Mouse (Mus musculus): ENCODE results near the gene Ramp3.

The Ramp3 gene

DNA sequence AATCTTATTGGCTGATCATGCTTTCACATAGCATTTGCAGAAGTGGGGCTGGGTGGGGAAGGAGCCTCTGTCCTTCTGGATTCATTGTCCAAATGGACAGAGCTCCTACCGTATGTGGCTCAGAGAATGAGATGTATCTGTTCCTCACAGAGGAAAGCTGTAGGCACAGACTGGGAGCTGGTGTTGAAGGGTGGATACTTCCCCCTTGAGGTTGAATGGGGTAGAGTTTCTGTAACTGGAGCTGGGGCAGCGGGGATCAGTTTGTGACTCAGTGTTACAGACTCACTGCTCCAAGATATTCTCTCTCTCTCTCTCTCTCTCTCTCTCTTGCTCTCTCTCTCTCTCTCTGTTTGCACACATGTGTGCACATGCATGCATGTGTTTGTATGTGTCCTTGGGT is 11.7 kb downstream of the Ramp3 start:
- DNase-seq (ENCODE audit: low read depth, low spot score), result no peak

GRCm38 (mm10) chr11:6670826-6671225 is 12.5 kb downstream of the Ramp3 start:
- DNase-seq (ENCODE audit: low read depth, low spot score), result no peak

GRCm38 (mm10) chr11:6674701-6675100 is 16.4 kb downstream of the Ramp3 start:
- no peak for DNase-seq (ENCODE audit: low read depth, low spot score)

DNA sequence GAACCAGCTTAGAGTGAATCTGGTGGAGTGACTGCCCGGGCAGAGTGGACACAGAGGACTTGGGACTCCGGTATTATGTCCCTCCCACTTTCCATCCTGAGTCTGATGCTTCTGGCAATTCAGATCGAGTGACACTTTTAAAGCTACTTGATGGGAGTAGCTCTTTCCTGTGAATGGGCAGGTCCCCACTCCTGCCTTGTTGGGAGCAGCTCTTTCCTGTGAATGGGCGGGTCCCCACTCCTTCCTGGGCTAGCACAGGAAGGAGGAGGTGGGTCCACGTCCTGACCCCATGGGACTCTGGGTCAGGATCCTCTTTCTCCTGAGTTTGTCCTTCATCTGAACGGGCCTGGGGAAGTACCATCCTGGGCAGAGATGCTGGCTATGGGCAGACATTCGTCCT is 17.1 kb downstream of the Ramp3 start:
- DNase-seq (ENCODE audit: low read depth, low spot score), result no peak

DNA sequence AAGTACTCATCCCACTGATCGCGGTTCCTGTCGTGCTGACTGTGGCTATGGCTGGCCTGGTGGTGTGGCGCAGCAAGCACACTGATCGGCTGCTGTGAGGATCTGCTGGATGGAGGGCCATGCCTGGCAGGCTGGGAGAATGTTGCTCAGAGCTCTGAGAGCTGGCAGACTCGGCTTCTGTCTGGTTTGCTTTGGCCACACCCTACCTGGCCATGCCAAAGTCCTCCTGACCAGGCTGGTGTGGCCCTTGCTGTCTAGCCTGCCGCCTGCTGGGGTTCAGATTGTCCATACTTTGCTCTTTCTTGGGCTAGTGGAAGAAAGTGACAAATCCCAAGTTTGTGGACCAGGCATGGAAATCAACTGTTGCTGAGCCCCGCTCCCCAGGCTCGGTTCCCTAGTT is 18.3 kb downstream of the Ramp3 start:
- DNase-seq (ENCODE audit: low read depth, low spot score), result no peak

DNA sequence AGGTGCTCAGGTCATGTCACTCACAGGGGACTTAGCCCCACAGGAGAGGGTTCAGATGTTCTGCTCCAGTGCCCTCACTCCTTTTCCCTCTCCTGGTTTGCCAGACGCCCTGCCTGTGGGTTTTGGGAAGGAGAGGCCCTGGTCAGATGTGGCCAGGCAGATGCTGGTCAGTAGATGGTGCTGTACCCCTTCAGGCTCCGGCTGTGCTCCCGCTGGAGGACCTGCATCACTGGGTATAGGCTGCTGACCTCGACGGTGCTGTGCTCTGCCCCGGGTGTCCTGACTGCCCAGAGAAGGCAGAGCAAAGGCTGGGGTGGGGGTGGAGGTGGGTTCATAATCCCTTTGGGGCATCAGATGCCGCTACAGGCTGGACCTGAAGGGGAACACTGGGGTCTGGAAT is 19.2 kb downstream of the Ramp3 start:
- no peak for DNase-seq (ENCODE audit: low read depth, low spot score)

GRCm38 (mm10) chr11:6679694-6680396 is 21.5 kb downstream of the Ramp3 start:
- no peak for DNase-seq (ENCODE audit: low read depth, low spot score)

GRCm38 (mm10) chr11:6680397-6680818 is 22.1 kb downstream of the Ramp3 start:
- DNase-seq (ENCODE audit: low read depth, low spot score), result no peak

GRCm38 (mm10) chr11:6684741-6685140 is 26.4 kb downstream of the Ramp3 start:
- no peak for DNase-seq (ENCODE audit: low read depth, low spot score)

DNA sequence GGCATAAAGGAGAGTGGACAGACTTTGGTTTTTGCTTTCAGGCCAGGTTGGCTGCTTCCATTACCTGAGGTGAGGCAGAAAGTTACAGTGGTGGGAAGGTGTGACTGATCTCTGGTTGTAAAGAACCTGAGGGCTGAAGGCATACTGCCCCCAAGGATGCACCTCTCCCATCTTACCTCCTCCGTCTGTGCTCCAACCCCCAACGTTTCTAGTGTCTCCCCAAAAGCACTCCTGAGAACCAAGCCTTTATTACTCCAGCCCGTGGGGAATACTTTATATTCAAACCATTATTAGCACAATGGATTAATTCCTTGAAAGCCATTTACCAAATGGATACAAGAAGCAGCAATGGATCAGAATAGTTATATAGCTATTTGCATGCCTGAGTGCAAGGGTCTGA is 30.6 kb downstream of the Ramp3 start:
- DNase-seq (ENCODE audit: low read depth, low spot score), result no peak

GRCm38 (mm10) chr11:6692341-6692740 is 34.0 kb downstream of the Ramp3 start:
- no peak for DNase-seq (ENCODE audit: low read depth, low spot score)

- DNase-seq (ENCODE audit: low read depth, low spot score), result no peak
These were observed 35.8 kb downstream of the Ramp3 start for GRCm38 (mm10) chr11:6694114-6694513.

- DNase-seq (ENCODE audit: low read depth, low spot score), result no peak
These were observed 36.9 kb downstream of the Ramp3 start for GRCm38 (mm10) chr11:6695176-6695575.

DNA sequence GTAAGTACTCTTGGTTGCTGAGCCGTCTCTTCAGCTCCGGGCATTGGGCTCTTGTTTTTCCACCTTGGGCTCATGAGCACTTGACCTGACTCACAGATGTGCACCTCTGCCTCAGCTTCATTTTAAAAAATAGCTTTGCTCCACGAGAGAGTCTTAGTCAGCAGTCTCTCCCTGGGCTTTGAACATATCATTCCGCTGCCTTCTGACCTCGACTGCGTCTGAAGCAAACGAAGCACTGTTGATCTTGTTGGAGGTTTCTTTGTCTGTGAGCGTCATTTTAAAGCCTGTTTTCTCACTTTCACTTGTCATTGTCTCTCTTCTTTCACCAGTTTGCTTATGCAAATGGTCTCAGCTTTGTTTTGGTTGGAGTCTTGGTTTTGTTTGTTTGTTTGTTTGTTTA is 38.2 kb downstream of the Ramp3 start:
- no peak for DNase-seq (ENCODE audit: low read depth, low spot score)

GRCm38 (mm10) chr11:6697751-6698150 is 39.4 kb downstream of the Ramp3 start:
- no peak for DNase-seq (ENCODE audit: low read depth, low spot score)

GRCm38 (mm10) chr11:6698281-6698680 is 40.0 kb downstream of the Ramp3 start:
- no peak for DNase-seq (ENCODE audit: low read depth, low spot score)

DNA sequence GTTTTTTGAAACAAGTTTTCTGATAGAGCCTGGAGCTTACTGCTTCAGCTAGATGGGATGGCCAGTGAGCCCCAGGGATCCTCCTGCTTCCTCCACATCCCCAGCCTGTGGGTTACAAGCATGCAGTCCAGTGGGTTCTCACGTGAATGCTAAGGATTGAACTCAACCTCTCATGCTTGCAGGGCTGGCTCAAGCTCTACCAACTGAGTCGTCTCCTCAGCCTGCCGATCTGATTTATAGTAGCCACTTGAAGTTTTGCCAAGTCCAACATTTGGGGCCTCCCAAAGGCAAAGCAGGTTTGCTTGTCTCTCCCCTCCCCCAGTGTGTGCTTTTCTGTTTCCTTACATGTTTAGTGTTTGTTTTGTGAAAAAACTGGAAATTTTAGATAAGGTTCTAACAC is 43.9 kb downstream of the Ramp3 start:
- no peak for DNase-seq (ENCODE audit: low read depth, low spot score)

DNA sequence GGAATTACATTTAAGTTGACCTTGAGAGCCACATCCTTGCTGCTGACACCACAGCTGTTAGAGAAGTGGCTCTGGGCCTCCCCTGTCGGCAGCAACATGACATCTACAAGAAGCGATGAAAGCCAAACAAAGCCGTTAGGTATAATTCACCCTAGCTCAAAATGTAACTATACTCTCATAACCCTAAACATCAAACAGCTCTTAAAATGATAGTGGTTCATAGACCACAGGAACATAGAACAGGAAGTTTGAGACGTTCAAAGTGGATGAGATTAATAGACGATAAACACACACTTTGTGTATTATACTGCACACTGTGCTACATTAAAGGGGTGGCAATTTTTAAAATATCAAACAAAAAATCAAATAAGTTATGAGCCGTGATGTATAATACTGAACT is 46.5 kb downstream of the Ramp3 start:
- DNase-seq (ENCODE audit: low read depth, low spot score), result no peak

DNA sequence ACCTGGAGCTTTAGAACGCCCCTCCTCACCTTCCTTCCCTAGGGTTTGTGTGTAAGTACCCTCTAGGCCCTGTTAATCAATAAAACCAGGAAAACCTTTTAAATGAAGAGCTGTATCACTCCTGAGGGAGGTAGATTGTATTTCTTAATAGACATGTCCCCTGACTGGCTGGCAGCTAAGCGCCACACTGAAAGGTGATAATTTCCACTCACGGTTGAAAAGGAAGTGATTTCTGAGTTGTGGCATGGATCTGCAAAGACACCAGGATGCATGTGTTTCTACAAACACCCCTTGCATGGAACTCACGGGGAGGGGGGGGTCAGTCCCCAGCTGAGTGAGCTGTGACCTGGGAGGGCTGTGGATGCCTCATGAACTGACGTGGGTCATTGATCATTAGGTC is 47.2 kb downstream of the Ramp3 start:
- no peak for DNase-seq (ENCODE audit: low read depth, low spot score)

DNA sequence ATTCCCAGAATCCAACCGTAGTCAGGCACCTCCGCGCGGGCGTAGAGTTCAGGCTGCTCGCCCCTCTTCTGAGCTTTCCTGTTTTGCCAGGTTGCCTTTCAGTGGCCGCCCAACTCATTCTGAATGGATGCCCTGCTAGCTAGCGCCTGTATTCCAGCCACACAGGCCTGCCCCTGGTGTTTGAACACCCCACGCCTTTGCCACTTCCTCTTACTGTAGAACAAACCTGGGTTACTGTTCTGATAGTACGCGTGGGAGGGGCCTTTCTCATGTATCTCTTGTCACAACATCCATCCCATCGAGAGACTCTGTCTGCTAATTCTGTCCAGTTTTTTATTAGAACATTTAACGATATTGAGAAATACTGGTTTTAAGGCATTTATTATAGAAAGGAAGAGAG is 48.5 kb downstream of the Ramp3 start:
- DNase-seq (ENCODE audit: low read depth, low spot score), result no peak

DNA sequence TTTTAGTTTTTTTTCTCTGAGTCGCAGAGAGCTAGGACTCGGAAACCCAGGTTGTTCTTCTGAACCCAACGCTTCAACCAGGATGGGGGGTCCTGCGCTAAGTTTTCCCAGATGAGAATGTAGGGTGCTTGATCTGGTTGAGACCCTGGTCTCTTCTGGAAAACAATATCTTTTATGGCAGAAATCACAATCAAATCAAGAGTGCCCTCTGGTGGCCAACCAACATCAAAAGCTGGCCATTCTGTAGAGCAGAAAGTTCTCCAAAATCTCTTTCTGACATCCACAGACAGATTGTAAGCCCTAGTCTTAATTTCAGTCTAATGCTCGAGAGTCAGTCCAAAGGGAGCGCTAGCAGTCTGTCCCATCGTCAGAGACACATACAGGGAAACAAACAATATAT is 50.1 kb downstream of the Ramp3 start:
- no peak for DNase-seq (ENCODE audit: low read depth, low spot score)

DNA sequence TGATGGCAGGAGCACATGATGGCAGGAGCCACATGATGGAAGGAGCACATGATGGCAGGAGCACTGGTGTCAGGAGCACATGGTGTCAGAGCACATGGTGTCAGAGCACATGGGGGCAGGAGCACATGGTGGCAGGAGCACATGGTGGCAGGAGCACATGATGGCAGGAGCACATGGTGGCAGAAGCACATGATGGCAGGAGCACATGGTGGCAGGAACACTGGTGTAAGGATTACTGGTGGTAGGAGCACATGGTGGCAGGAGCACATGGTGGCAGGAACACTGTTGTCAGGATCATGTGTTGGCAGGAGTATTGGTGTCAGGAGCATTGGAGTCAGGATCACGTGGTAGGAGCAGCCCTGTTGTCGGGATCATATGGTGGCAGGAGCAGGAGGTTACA is 52.1 kb downstream of the Ramp3 start:
- no peak for DNase-seq (ENCODE audit: low read depth, low spot score)

GRCm38 (mm10) chr11:6720746-6721145 is 62.4 kb downstream of the Ramp3 start:
- no peak for DNase-seq (ENCODE audit: low read depth, low spot score)

DNA sequence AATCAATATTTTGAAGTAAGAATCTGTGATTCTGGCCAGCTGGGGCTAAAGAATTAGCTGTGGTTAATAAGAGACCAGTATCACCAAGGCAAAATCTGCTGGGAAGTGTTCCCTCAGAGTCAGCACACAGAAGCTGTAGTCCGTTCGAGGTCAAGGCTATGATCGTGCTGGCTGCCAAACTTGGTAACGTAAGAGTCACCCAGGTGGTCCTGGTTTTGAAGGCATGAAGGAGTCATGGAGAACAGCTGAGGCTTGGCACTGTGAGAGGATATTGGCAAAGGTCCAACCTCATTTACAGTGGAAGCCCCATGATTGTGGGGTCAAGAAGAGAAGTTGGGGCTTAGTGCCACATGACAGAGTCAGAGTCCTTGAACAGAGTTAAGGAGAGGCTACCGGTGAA is 68.6 kb downstream of the Ramp3 start:
- no peak for DNase-seq (ENCODE audit: low read depth, low spot score)

Data from retina, postnatal 7 days (tissue).